Mouse (Mus musculus): ENCODE measurements around the gene Cald1. TPM values are rescaled to one million over a fixed set of nuclear protein-coding genes. Genes with fewer than 3 reads are reported as not detected.

Gene Cald1
- polyA plus RNA-seq, 1 experiment, result 4.4 TPM

GRCm38 (mm10) chr6:34655719-34656118 is 57.4 kb downstream of the Cald1 start:
- no peaks in the 10 kb centered on the region for H3K27me3 ChIP-seq (ENCODE audit: control insufficient read depth, insufficient read depth, low read length)
- no peaks in the 10 kb centered on the region for H3K4me1 ChIP-seq (replicated peaks; ENCODE audit: control insufficient read depth, insufficient read depth, low read length)
- TF ChIP-seq CTCF (IDR thresholded peaks at IDR 0.05; ENCODE audit: borderline replicate concordance, control insufficient read depth, extremely low read depth, insufficient read depth, low read length, poor library complexity), result no peak
- no peak for TF ChIP-seq POLR2A (IDR thresholded peaks at IDR 0.05; ENCODE audit: control insufficient read depth, extremely low read depth, insufficient read depth, low read length, poor library complexity)
- WGBS, result 82% methylated on average over 3 of the region's 3 CpGs
- no peaks in the 10 kb centered on the region for H3K36me3 ChIP-seq (ENCODE audit: control insufficient read depth, insufficient read depth, low read length)
- H3K27ac ChIP-seq (ENCODE audit: control insufficient read depth, insufficient read depth, low read length), result no peak overlapping the region
- no peak for DNase-seq
- H3K4me3 ChIP-seq (ENCODE audit: control insufficient read depth, insufficient read depth, low read length), result no peak overlapping the region

- no peaks in the 10 kb centered on the region for H3K4me1 ChIP-seq (replicated peaks; ENCODE audit: control insufficient read depth, insufficient read depth, low read length)
- no peak for DNase-seq
- TF ChIP-seq CTCF (IDR thresholded peaks at IDR 0.05; ENCODE audit: borderline replicate concordance, control insufficient read depth, extremely low read depth, insufficient read depth, low read length, poor library complexity), result no peak
- no peak for TF ChIP-seq POLR2A (IDR thresholded peaks at IDR 0.05; ENCODE audit: control insufficient read depth, extremely low read depth, insufficient read depth, low read length, poor library complexity)
- 92% methylated on average over 5 of the region's 5 CpGs for WGBS
- H3K4me3 ChIP-seq (ENCODE audit: control insufficient read depth, insufficient read depth, low read length), result no peak overlapping the region
- no peak overlapping the region for H3K27ac ChIP-seq (ENCODE audit: control insufficient read depth, insufficient read depth, low read length)
- no peaks in the 10 kb centered on the region for H3K27me3 ChIP-seq (ENCODE audit: control insufficient read depth, insufficient read depth, low read length)
- H3K36me3 ChIP-seq (ENCODE audit: control insufficient read depth, insufficient read depth, low read length), result no peaks in the 10 kb centered on the region
These were observed 60.5 kb downstream of the Cald1 start for GRCm38 (mm10) chr6:34658791-34659190.

- TF ChIP-seq POLR2A (IDR thresholded peaks at IDR 0.05; ENCODE audit: control insufficient read depth, extremely low read depth, insufficient read depth, low read length, poor library complexity), result no peak
- no peak for TF ChIP-seq CTCF (IDR thresholded peaks at IDR 0.05; ENCODE audit: borderline replicate concordance, control insufficient read depth, extremely low read depth, insufficient read depth, low read length, poor library complexity)
- Histone ChIP-seq H3K27me3 (ENCODE audit: control insufficient read depth, insufficient read depth, low read length) (no peaks in the 10 kb centered on the region), H3K36me3 (ENCODE audit: control insufficient read depth, insufficient read depth, low read length) (no peaks in the 10 kb centered on the region), H3K4me3 (ENCODE audit: control insufficient read depth, insufficient read depth, low read length) (no peak overlapping the region), H3K27ac (ENCODE audit: control insufficient read depth, insufficient read depth, low read length) (no peak overlapping the region), H3K4me1 (replicated peaks; ENCODE audit: control insufficient read depth, insufficient read depth, low read length) (no peaks in the 10 kb centered on the region)
- WGBS, result 24% methylated on average over 8 of the region's 8 CpGs
- DNase-seq, result no peak
These were observed 62.4 kb downstream of the Cald1 start for GRCm38 (mm10) chr6:34660724-34661123.

GRCm38 (mm10) chr6:34662626-34663025 is 64.3 kb downstream of the Cald1 start:
- H3K27me3 ChIP-seq (ENCODE audit: control insufficient read depth, insufficient read depth, low read length), result no peaks in the 10 kb centered on the region
- DNase-seq, result no peak
- H3K36me3 ChIP-seq (ENCODE audit: control insufficient read depth, insufficient read depth, low read length), result no peaks in the 10 kb centered on the region
- no peaks in the 10 kb centered on the region for H3K4me1 ChIP-seq (replicated peaks; ENCODE audit: control insufficient read depth, insufficient read depth, low read length)
- no peak overlapping the region for H3K4me3 ChIP-seq (ENCODE audit: control insufficient read depth, insufficient read depth, low read length)
- TF ChIP-seq POLR2A (IDR thresholded peaks at IDR 0.05; ENCODE audit: control insufficient read depth, extremely low read depth, insufficient read depth, low read length, poor library complexity) (no peak), CTCF (IDR thresholded peaks at IDR 0.05; ENCODE audit: borderline replicate concordance, control insufficient read depth, extremely low read depth, insufficient read depth, low read length, poor library complexity) (no peak)
- 91% methylated on average over 6 of the region's 6 CpGs for WGBS
- no peak overlapping the region for H3K27ac ChIP-seq (ENCODE audit: control insufficient read depth, insufficient read depth, low read length)

GRCm38 (mm10) chr6:34664291-34664690 is 66.0 kb downstream of the Cald1 start:
- Histone ChIP-seq H3K4me1 (replicated peaks; ENCODE audit: control insufficient read depth, insufficient read depth, low read length) (no peaks in the 10 kb centered on the region), H3K27ac (ENCODE audit: control insufficient read depth, insufficient read depth, low read length) (no peak overlapping the region), H3K4me3 (ENCODE audit: control insufficient read depth, insufficient read depth, low read length) (no peak overlapping the region), H3K36me3 (ENCODE audit: control insufficient read depth, insufficient read depth, low read length) (no peaks in the 10 kb centered on the region), H3K27me3 (ENCODE audit: control insufficient read depth, insufficient read depth, low read length) (no peaks in the 10 kb centered on the region)
- TF ChIP-seq CTCF (IDR thresholded peaks at IDR 0.05; ENCODE audit: borderline replicate concordance, control insufficient read depth, extremely low read depth, insufficient read depth, low read length, poor library complexity) (no peak), POLR2A (IDR thresholded peaks at IDR 0.05; ENCODE audit: control insufficient read depth, extremely low read depth, insufficient read depth, low read length, poor library complexity) (no peak)
- DNase-seq, result no peak
- WGBS, result 74% methylated on average over 4 of the region's 4 CpGs

- 86% methylated on average over 5 of the region's 5 CpGs for WGBS
- Histone ChIP-seq H3K27ac (ENCODE audit: control insufficient read depth, insufficient read depth, low read length) (no peak overlapping the region), H3K4me1 (replicated peaks; ENCODE audit: control insufficient read depth, insufficient read depth, low read length) (no peaks in the 10 kb centered on the region), H3K27me3 (ENCODE audit: control insufficient read depth, insufficient read depth, low read length) (no peaks in the 10 kb centered on the region), H3K36me3 (ENCODE audit: control insufficient read depth, insufficient read depth, low read length) (no peaks in the 10 kb centered on the region), H3K4me3 (ENCODE audit: control insufficient read depth, insufficient read depth, low read length) (no peak overlapping the region)
- TF ChIP-seq POLR2A (IDR thresholded peaks at IDR 0.05; ENCODE audit: control insufficient read depth, extremely low read depth, insufficient read depth, low read length, poor library complexity) (no peak), CTCF (IDR thresholded peaks at IDR 0.05; ENCODE audit: borderline replicate concordance, control insufficient read depth, extremely low read depth, insufficient read depth, low read length, poor library complexity) (no peak)
- DNase-seq, result no peak
These were observed 66.4 kb downstream of the Cald1 start for GRCm38 (mm10) chr6:34664749-34665148.

GRCm38 (mm10) chr6:34668739-34669254 is 70.5 kb downstream of the Cald1 start:
- H3K27me3 ChIP-seq (ENCODE audit: control insufficient read depth, insufficient read depth, low read length), result no peaks in the 10 kb centered on the region
- no peaks in the 10 kb centered on the region for H3K4me1 ChIP-seq (replicated peaks; ENCODE audit: control insufficient read depth, insufficient read depth, low read length)
- no peaks in the 10 kb centered on the region for H3K36me3 ChIP-seq (ENCODE audit: control insufficient read depth, insufficient read depth, low read length)
- 95% methylated on average over 5 of the region's 5 CpGs for WGBS
- no peak overlapping the region for H3K27ac ChIP-seq (ENCODE audit: control insufficient read depth, insufficient read depth, low read length)
- TF ChIP-seq POLR2A (IDR thresholded peaks at IDR 0.05; ENCODE audit: control insufficient read depth, extremely low read depth, insufficient read depth, low read length, poor library complexity) (no peak), CTCF (IDR thresholded peaks at IDR 0.05; ENCODE audit: borderline replicate concordance, control insufficient read depth, extremely low read depth, insufficient read depth, low read length, poor library complexity) (no peak)
- H3K4me3 ChIP-seq (ENCODE audit: control insufficient read depth, insufficient read depth, low read length), result no peak overlapping the region
- no peak for DNase-seq
